Mouse (Mus musculus): ENCODE data around the gene Atr.

Gene Atr

GRCm38 (mm10) chr9:95857414-95858026 lies at the start of gene Atr:
Gene Atr, plus strand, starts transcription at chr9:95857597.
- peak; percentile 89 for DNase-seq (ENCODE audit: low read depth, low spot score)

GRCm38 (mm10) chr9:95809596-95809995 lies 47.8 kb upstream of the Atr start:
- peak; percentile 29 for DNase-seq (ENCODE audit: low read depth, low spot score)

GRCm38 (mm10) chr9:95811817-95812216 lies 45.6 kb upstream of the Atr start:
- no peak for DNase-seq (ENCODE audit: low read depth, low spot score)

GRCm38 (mm10) chr9:95813721-95814531 lies 43.5 kb upstream of the Atr start:
- DNase-seq (ENCODE audit: low read depth, low spot score), result peak; percentile 79

GRCm38 (mm10) chr9:95815015-95815673 lies 42.3 kb upstream of the Atr start:
- DNase-seq (ENCODE audit: low read depth, low spot score), result no peak

- no peak for DNase-seq (ENCODE audit: low read depth, low spot score)
Measured at GRCm38 (mm10) chr9:95815706-95816105, 41.7 kb upstream of the Atr start.

- no peak for DNase-seq (ENCODE audit: low read depth, low spot score)
Measured at GRCm38 (mm10) chr9:95822531-95822930, 34.9 kb upstream of the Atr start.

GRCm38 (mm10) chr9:95827565-95827964 lies 29.8 kb upstream of the Atr start:
- no peak for DNase-seq (ENCODE audit: low read depth, low spot score)

GRCm38 (mm10) chr9:95832758-95833157 lies 24.6 kb upstream of the Atr start:
- peak; percentile 42 for DNase-seq (ENCODE audit: low read depth, low spot score)

GRCm38 (mm10) chr9:95834799-95835198 lies 22.6 kb upstream of the Atr start:
- no peak for DNase-seq (ENCODE audit: low read depth, low spot score)

GRCm38 (mm10) chr9:95835741-95836140 lies 21.7 kb upstream of the Atr start:
- no peak for DNase-seq (ENCODE audit: low read depth, low spot score)

GRCm38 (mm10) chr9:95839424-95839823 lies 18.0 kb upstream of the Atr start:
- DNase-seq (ENCODE audit: low read depth, low spot score), result no peak

- peak; percentile 16 for DNase-seq (ENCODE audit: low read depth, low spot score)
Measured at GRCm38 (mm10) chr9:95844825-95845460, 12.5 kb upstream of the Atr start, which contains the start of gene Pls1. Gene Pls1, minus strand, starts transcription at chr9:95845311.

- no peak for DNase-seq (ENCODE audit: low read depth, low spot score)
Measured at GRCm38 (mm10) chr9:95845711-95846110, 11.7 kb upstream of the Atr start.

GRCm38 (mm10) chr9:95851671-95852070 lies 5.7 kb upstream of the Atr start:
- DNase-seq (ENCODE audit: low read depth, low spot score), result no peak

GRCm38 (mm10) chr9:95852896-95853295 lies 4.5 kb upstream of the Atr start:
- DNase-seq (ENCODE audit: low read depth, low spot score), result peak; percentile 92

- DNase-seq (ENCODE audit: low read depth, low spot score), result no peak
Measured at GRCm38 (mm10) chr9:95854891-95855290, 2.5 kb upstream of the Atr start.

GRCm38 (mm10) chr9:95856004-95856403 lies 1.4 kb upstream of the Atr start:
- DNase-seq (ENCODE audit: low read depth, low spot score), result no peak

- DNase-seq (ENCODE audit: low read depth, low spot score), result peak; percentile 73
Measured at GRCm38 (mm10) chr9:95858027-95858570, 702 bp downstream of the Atr start.

- no peak for DNase-seq (ENCODE audit: low read depth, low spot score)
Measured at GRCm38 (mm10) chr9:95878246-95878645, 20.8 kb downstream of the Atr start.

- DNase-seq (ENCODE audit: low read depth, low spot score), result no peak
Measured at GRCm38 (mm10) chr9:95882751-95883150, 25.4 kb downstream of the Atr start.

GRCm38 (mm10) chr9:95897392-95897791 lies 40.0 kb downstream of the Atr start:
- no peak for DNase-seq (ENCODE audit: low read depth, low spot score)

Data from 3T3-L1 (cell line).